Mouse (Mus musculus): ENCODE data around the gene Tmcc1. TPM values are rescaled to one million over a fixed set of nuclear protein-coding genes. Genes with fewer than 3 reads are reported as not detected.

Gene Tmcc1
- polyA plus RNA-seq, 1 experiment from 2014 or later, result 9.1 TPM

DNA sequence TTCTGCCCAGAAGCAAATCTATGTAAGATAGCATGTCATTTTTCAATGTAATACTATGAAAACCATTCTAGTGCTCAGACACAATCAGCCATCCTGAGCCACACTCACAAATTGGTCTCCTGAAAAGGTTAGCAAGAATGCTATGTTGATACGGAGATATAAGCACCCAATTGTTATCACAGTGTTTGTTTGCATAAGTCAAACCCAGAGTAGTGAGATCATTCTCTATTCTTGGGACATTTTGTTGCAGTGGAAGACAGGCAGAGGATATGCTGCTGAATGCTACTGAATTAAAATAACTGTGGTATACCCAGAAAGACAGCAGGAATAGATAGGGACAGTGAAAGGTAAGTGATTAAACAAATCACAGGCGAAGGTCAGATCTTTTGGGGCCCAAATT is 149.2 kb downstream of the Tmcc1 start:
- WGBS, result 44% methylated on average over 2 of the region's 2 CpGs
- H3K4me2 ChIP-seq (replicated peaks; ENCODE audit: low read depth, low read length), result no peak overlapping the region
- no peak overlapping the region for H3K4me3 ChIP-seq (ENCODE audit: low read depth, low read length)
- no peaks in the 10 kb centered on the region for H3K27me3 ChIP-seq (replicated peaks; ENCODE audit: insufficient read depth, low read length)
- no peaks in the 10 kb centered on the region for H3K36me3 ChIP-seq (ENCODE audit: insufficient read depth, low read length)
- no peak overlapping the region for H3K27ac ChIP-seq (ENCODE audit: low read length)
- DNase-seq (ENCODE audit: low spot score) (peak; percentile 45), ATAC-seq (peak; percentile 62)
- H3K9me3 ChIP-seq (ENCODE audit: low read length), result peaks cover 4% of the 10 kb centered on the region; the same call in 1 of the 2 replicates
- no peak for TF ChIP-seq CTCF (IDR thresholded peaks at IDR 0.05)
- peak; percentile 25; the same call in 1 of the 2 replicates for TF ChIP-seq EP300 (IDR thresholded peaks at IDR 0.05)
- H3K4me1 ChIP-seq (ENCODE audit: insufficient read depth, low read depth, low read length), result no peaks in the 10 kb centered on the region
- H3K9ac ChIP-seq (replicated peaks; ENCODE audit: low read depth), result no peak overlapping the region

DNA sequence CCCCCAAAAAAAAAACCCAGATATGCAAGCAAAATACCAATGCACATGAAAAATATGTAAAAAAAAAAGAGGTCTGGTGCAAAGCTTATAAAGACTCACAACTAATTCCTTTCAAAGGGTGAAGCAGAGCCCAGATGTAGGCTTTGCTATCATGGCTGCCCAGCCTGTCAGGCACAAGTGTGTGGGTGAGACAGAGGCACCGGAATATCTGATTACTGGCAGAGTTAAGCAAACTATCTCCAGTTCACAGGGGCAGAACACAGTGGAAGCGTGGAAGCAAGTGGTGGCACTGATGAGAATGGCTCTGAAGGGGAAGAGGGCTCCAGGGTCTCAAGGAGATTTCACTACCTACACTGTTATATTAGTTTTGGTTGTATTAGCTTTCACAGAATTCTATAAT is 155.1 kb downstream of the Tmcc1 start:
- H3K27ac ChIP-seq (ENCODE audit: low read length), result no peak overlapping the region
- H3K9ac ChIP-seq (replicated peaks; ENCODE audit: low read depth), result no peak overlapping the region
- no peaks in the 10 kb centered on the region for H3K4me1 ChIP-seq (ENCODE audit: insufficient read depth, low read depth, low read length)
- TF ChIP-seq CTCF (IDR thresholded peaks at IDR 0.05) (no peak), EP300 (IDR thresholded peaks at IDR 0.05) (no peak)
- H3K9me3 ChIP-seq (ENCODE audit: low read length), result peaks cover 4% of the 10 kb centered on the region; the same call in 1 of the 2 replicates
- ATAC-seq (no peak), DNase-seq (ENCODE audit: low spot score) (no peak)
- 74% methylated on average over 2 of the region's 2 CpGs for WGBS
- no peak overlapping the region for H3K4me3 ChIP-seq (ENCODE audit: low read depth, low read length)
- no peaks in the 10 kb centered on the region for H3K36me3 ChIP-seq (ENCODE audit: insufficient read depth, low read length)
- H3K4me2 ChIP-seq (replicated peaks; ENCODE audit: low read depth, low read length), result no peak overlapping the region
- H3K27me3 ChIP-seq (replicated peaks; ENCODE audit: insufficient read depth, low read length), result no peaks in the 10 kb centered on the region

DNA sequence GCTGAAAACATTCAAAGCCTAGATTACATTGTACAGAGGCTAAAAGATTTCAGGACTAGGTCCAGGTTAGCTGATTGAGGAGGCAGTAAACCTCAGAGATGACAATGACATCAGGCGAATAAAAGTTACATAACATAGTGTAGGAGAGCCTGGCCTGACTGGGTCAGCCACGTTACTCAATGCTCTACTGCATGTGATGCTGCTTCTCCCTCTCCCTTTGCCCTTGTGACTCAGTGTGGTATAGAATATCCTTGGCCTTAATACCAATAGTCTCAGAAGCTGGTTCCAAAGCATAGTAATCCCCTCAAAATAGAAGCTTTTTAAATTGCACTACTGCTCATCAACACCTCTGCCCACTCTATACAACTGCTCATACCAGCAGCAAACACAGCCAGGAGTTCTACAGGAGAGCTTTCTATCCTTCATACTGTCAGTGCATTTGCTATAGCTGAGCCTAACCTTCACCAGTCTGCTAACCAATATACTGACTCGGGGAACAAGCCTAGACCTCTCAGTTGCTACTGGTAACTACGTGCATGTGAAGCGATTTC is 155.9 kb downstream of the Tmcc1 start:
- no peaks in the 10 kb centered on the region for H3K27me3 ChIP-seq (replicated peaks; ENCODE audit: insufficient read depth, low read length)
- no peak for ATAC-seq
- WGBS, result 83% methylated on average over 5 of the region's 5 CpGs

DNA sequence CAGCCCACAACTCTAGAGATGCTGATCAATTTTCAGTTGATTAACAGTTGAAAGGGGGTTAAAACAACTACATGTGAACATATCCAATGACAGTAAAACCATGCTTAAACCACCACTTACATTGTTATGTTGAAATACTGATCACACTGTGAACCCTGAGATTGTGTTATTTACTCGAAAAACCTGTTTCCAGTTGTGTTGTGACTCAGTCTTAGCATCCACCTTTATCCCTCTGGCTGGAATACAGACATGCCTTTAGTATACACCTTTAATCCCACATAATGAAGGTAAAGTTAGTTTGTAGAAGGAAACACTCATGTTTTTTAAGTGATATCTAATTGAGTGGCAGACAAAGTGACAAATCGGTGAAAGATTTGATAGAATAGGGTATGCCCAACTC is 156.7 kb downstream of the Tmcc1 start:
- DNase-seq (ENCODE audit: low spot score), result no peak

More for the DNA sequence above, 155.9 kb downstream of the Tmcc1 start:
- TF ChIP-seq EP300 (IDR thresholded peaks at IDR 0.05), result no peak
- TF ChIP-seq CTCF (IDR thresholded peaks at IDR 0.05), result no peak
- no peak for DNase-seq (ENCODE audit: low spot score)
- Histone ChIP-seq H3K36me3 (ENCODE audit: insufficient read depth, low read length) (no peaks in the 10 kb centered on the region), H3K4me2 (replicated peaks; ENCODE audit: low read depth, low read length) (no peak overlapping the region), H3K27ac (ENCODE audit: low read length) (no peak overlapping the region), H3K4me3 (ENCODE audit: low read depth, low read length) (no peak overlapping the region), H3K9me3 (ENCODE audit: low read length) (no peaks in the 10 kb centered on the region), H3K9ac (replicated peaks; ENCODE audit: low read depth) (no peak overlapping the region), H3K4me1 (ENCODE audit: insufficient read depth, low read depth, low read length) (no peaks in the 10 kb centered on the region)

DNA sequence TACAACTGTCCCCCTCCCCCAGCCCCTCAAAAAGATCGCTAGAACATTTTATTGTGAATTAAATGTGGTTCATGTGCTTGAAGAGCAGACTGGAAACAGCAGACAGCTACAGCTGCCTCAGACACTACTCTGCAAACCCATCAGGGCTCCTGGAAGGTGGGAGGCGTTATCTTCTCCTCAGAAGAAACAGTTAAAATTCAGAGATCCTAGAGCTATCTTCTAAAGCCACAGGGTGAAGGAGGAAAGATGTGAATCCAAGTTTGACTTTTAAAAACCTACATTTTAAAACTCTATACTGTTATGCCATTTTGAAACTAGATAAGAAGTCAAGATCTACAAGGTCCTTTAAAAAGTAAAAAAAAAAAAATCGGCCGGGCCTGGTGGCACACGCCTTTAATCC is 162.2 kb downstream of the Tmcc1 start:
- WGBS, result 89% methylated on average over 5 of the region's 5 CpGs
- H3K4me1 ChIP-seq (ENCODE audit: insufficient read depth, low read depth, low read length), result no peaks in the 10 kb centered on the region
- no peaks in the 10 kb centered on the region for H3K9me3 ChIP-seq (ENCODE audit: low read length)
- H3K27ac ChIP-seq (ENCODE audit: low read length), result no peak overlapping the region
- H3K36me3 ChIP-seq (ENCODE audit: insufficient read depth, low read length), result no peaks in the 10 kb centered on the region
- H3K4me2 ChIP-seq (replicated peaks; ENCODE audit: low read depth, low read length), result no peak overlapping the region
- no peaks in the 10 kb centered on the region for H3K27me3 ChIP-seq (replicated peaks; ENCODE audit: insufficient read depth, low read length)
- no peak for DNase-seq (ENCODE audit: low spot score)
- TF ChIP-seq CTCF (IDR thresholded peaks at IDR 0.05), result no peak
- TF ChIP-seq EP300 (IDR thresholded peaks at IDR 0.05), result no peak
- no peak overlapping the region for H3K4me3 ChIP-seq (ENCODE audit: low read depth, low read length)
- H3K9ac ChIP-seq (replicated peaks; ENCODE audit: low read depth), result no peak overlapping the region
- no peak for ATAC-seq

More for the DNA sequence above, 156.7 kb downstream of the Tmcc1 start:
- no peak for TF ChIP-seq CTCF (IDR thresholded peaks at IDR 0.05)
- no peak for TF ChIP-seq EP300 (IDR thresholded peaks at IDR 0.05)
- Histone ChIP-seq H3K9me3 (ENCODE audit: low read length) (no peaks in the 10 kb centered on the region), H3K9ac (replicated peaks; ENCODE audit: low read depth) (no peak overlapping the region), H3K4me3 (ENCODE audit: low read depth, low read length) (no peak overlapping the region), H3K36me3 (ENCODE audit: insufficient read depth, low read length) (no peaks in the 10 kb centered on the region), H3K27me3 (replicated peaks; ENCODE audit: insufficient read depth, low read length) (no peaks in the 10 kb centered on the region), H3K4me1 (ENCODE audit: insufficient read depth, low read depth, low read length) (no peaks in the 10 kb centered on the region), H3K27ac (ENCODE audit: low read length) (no peak overlapping the region), H3K4me2 (replicated peaks; ENCODE audit: low read depth, low read length) (no peak overlapping the region)
- ATAC-seq, result no peak
- WGBS, result 89% methylated on average over 2 of the region's 2 CpGs

DNA sequence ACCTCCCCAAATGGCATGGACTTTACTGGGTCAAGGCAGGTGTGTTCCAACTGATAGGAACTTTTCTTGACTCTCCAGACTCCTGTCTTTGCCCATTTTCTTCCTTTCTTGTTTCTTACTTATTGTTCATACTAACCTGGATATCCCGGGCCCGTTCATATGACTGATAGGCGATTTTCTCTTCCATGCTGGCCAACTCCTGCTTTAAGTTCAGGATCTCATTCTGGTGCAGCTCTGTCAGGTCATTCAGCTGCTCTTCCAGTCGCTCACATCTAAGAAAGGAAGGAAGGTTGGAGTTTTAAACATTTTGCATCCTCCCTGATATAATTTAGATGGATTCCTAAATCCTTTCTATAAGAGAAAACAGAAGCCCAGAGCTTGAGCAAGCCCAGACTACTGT is 168.6 kb downstream of the Tmcc1 start:
- Histone ChIP-seq H3K4me2 (replicated peaks; ENCODE audit: low read depth, low read length) (no peak overlapping the region), H3K9ac (replicated peaks; ENCODE audit: low read depth) (no peak overlapping the region), H3K27me3 (replicated peaks; ENCODE audit: insufficient read depth, low read length) (no peaks in the 10 kb centered on the region), H3K9me3 (ENCODE audit: low read length) (peaks cover 9% of the 10 kb centered on the region), H3K27ac (ENCODE audit: low read length) (no peak overlapping the region), H3K4me3 (ENCODE audit: low read depth, low read length) (no peak overlapping the region), H3K36me3 (ENCODE audit: insufficient read depth, low read length) (no peaks in the 10 kb centered on the region), H3K4me1 (ENCODE audit: insufficient read depth, low read depth, low read length) (no peaks in the 10 kb centered on the region)
- no peak for TF ChIP-seq EP300 (IDR thresholded peaks at IDR 0.05)
- no peak for TF ChIP-seq CTCF (IDR thresholded peaks at IDR 0.05)
- ATAC-seq, result no peak
- 89% methylated on average over 4 of the region's 4 CpGs for WGBS
- DNase-seq (ENCODE audit: low spot score), result no peak

Data from lung, postnatal 0 days (tissue).